Mouse (Mus musculus): Measurements from ENCODE around the gene Slc12a6. TPM values are rescaled to one million over a fixed set of nuclear protein-coding genes. Genes with fewer than 3 reads are reported as not detected.
"Not testable (repeated sequence)": the region's sequence is repeated elsewhere in the genome, so short reads cannot be mapped to it uniquely, and the experiment has no call there.

The Slc12a6 gene
- total RNA-seq, 2 experiments from 2014 or later = 26.2 to 26.4 TPM

DNA sequence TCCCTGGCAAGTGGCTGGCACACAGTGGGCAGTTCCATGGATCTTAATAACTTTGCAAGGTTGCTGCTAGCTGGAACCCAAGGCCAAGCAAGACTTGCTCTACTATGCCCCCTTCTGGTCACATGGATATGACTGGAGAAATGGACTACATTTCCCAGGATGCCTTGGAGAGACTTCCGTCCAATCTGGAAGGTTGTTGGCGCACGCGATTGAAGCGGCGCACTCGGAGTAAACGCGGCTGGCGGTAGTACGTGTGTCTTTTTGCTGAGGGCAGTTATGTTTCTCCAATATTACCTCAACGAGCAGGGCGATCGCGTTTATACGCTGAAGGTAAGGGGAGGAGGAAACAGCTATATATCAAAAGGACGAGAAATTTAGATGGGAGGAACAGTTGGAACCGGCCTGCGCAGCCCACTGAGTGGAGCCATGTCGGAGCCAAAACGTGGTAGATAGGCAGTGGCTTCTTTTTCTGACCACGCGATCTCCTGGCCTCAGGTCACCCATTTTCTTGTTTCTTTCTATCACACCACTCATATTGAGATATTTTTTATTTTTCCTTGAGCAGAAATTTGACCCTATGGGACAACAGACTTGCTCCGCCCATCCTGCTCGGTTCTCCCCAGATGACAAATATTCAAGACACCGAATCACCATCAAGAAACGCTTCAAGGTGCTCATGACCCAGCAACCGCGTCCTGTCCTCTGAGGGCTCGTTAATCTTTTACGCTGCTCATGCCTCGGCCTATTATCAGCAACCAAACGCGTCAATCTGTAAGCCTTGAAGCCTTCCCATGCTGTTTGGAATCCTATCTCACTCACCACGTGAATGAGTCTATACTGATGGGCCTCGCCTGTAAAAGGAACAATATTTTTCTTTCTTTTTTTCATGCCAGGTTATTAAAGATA is 3.6 kb upstream of the Slc12a6 start, which contains the start of gene Nop10:
Gene Nop10 (plus strand): TSS at position 179 of the 906 bp plus-strand sequence.
- DNase-seq (ENCODE audit: low spot score) = peak; percentile 87

DNA sequence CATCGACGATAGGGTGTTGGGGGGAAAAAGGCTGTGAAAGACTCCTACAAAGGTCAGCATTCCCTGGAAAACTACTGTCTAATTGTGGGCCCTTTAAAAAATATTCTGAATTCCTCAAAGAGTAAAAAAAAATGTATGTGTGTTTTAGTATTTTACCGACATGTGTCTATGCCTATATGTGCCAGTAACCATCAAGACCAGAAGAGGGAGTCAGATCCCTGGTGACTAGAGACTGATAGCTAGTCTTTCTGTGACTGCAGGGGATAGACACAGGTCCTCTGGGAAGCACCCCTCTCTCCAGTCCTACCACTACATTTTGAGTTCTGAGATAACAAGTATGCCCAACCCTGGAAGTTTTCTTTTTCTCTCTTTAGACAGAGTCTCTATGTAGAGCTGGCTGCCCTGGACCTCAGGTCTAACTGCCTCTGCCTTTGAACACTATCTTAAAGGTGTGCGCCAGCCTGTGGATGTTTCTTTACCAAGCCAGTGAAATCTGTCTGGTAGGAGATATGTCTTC is 2.8 kb upstream of the Slc12a6 start:
- no peak for DNase-seq (ENCODE audit: low spot score)

DNA sequence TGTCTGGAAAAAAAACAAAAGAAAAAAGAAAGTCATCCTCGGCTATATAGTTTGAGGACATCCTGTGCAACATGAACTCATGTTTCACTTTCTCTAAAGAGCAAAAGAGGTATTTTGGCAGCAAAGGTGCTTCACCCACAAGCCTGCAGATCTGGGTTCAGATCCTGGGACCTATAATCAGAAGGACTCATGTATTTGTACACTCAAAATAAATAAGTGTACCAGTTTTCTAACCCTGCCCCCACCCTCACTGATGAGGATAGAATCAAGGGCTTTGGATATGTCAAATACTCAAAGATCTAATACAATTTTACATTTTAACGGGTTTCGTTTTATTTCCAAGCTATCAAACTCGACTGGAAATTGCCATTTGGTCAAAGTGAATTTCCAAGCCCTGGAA is 1.3 kb upstream of the Slc12a6 start:
- DNase-seq (ENCODE audit: low spot score) = no peak

DNA sequence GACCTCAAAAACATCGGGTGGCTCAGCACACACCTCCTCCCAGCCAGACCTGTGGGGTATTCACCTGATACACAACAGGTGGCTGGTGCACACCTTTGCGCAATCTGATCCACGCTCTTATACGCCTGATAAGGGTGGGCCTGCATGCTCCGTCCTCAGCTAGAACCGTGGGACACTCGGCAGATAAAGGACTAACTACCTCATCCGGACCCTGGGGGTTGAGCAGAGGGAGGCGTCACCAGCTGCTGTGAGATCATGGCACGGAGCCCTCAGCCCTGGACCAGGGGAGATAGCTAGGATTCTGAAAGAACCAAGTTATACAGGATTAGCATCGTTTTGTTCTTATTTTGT is 592 bp downstream of the Slc12a6 start, which contains the start of gene Gm21985:
Gene Gm21985 (plus strand): TSS at position 73 of the 351 bp plus-strand sequence.
- DNase-seq (ENCODE audit: low spot score) = peak; percentile 58

DNA sequence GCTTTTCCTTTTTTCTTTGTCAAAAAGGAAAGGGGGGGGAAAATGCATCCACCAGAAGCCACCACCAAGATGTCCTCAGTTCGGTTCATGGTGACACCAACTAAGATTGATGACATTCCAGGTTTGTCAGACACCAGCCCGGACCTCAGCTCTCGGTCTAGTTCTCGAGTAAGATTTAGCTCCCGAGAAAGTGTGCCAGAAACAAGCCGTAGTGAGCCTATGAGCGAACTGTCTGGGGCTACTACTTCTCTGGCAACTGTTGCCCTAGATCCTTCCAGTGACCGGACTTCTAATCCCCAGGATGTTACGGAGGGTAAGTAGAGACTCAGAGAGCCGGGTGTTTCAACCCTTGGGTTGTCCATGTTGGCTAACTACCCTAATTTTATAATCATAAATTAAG is 1.2 kb downstream of the Slc12a6 start:
- peak; percentile 59 for DNase-seq (ENCODE audit: low spot score)

DNA sequence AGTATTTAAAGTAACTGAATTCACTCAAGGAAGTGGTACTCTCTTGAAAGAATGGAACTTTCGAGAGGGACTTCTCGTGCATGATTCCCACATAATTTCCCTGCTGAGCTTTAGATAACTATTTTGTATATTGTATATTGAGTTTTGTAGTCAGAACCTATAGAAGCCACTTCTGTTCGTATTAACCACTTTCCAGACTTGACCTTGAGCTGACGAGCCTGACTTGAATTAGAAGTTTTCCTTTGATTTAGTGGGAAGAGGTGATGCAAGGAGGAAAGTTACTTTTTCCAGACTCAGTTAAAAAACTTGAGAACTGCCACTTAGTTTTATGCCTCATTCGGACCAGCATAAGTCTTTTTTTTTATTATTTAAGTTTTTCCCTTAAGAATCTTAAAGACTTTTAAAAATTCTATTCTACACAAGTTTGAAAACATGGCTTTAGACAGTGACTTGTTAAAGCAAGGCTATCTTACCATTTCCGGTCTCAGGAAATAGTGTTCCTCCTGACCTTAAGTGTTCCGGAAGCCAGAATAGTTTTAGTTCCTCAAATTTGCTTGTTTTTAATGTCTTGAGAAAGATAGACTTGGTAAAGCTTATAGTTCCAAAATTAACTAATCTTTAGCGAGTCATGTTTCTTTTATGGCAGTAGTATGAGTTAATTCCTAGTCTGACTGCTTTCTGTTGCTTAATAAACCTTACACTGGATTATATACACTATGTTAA is 2.1 kb downstream of the Slc12a6 start:
- no peak for DNase-seq (ENCODE audit: low spot score)

DNA sequence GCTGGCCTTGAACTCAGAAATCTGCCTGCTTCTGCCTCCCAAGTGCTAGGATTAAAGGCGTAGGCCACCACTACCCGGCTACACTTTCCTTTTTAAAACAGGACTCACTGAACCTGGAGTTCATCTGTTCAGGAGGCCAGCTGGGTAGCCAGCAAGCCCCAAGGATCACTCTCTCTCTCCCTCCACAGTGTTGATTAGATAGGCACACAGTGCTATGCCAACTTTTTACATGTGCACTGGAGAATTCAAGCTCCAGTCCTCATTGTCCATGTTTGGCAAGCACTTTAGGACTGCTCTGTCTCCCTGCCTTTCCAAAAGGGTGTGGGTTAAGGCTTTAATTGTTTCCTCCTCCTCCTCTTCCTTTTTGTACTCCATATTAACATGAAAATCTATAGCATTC is 4.4 kb downstream of the Slc12a6 start:
- DNase-seq (ENCODE audit: low spot score) = no peak

DNA sequence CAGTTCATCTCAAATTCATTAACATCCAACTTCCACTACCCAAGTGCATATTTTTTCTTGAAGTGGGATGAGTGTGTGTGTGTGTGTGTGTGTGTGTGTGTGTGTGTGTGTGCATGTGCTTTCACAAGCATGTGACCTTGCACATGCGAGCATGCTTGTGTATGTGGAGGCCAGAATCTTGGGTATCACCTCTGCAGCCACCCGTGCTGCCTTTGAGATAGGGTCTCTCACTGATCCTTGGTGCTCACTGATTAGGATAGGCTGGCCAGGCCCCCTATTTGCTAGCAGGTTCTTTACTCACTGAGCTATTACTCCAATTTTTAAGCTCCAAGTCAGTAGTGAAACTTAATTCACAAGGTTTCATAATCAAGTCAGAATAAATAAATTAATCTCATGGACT is 7.3 kb downstream of the Slc12a6 start:
- no peak for DNase-seq (ENCODE audit: low spot score)

DNA sequence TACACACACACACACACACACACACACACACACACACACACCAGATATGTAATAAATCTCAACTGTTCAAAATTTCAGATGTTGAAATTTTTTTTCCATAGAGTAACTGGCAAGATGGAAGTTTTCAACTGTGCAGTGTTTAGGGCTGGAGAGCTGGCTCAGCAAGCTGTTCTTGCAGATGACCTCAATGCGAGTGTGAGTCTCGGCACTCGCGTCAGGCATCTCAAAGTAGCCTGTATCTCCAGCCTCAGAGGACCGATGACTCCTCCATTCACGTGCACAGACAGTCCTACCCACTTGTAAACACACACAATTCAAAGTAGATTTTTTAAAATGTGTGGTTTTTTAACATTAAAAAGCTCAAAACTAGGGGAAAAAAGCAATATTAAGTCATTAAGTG is 7.8 kb downstream of the Slc12a6 start:
- DNase-seq (ENCODE audit: low spot score) = no peak

DNA sequence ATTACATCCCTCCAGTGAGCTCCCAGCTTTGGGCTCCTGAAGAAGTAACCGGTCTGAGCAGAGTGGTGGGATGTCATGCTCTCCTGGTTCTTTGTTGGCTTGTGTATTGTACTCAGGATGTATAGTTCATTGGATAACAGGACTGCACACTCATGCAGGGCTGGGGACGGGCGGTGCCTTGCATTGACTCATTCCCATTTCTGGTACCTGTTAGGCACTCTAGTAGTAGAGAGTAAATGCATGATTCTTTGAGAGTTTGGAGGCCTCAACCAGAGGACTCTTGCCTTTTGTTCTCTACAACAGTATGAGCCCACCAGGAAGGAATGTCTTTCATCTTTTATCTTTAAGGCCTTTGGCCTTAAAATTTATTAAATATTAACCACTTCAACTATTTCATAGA is 11.2 kb downstream of the Slc12a6 start:
- no peak for DNase-seq (ENCODE audit: low spot score)

DNA sequence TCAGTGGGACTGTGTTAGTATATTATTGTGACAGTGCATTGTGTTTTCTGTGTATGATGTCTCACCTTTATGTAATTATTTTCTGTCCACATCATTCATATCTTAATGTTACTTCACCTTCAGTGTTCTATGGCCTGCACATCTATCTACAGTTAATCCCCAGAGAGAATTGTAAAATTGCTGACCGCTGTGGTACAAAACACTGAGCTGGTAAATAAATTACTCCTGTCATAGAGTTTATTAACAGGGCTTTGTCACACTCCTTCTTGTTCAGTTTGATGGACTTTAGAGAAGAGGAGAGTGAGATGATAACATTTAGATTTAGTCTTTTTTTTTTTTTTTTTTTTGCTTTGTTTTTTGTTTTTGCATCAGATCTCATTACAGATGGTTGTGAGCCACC is 17.2 kb downstream of the Slc12a6 start:
- DNase-seq (ENCODE audit: low spot score) = no peak

DNA sequence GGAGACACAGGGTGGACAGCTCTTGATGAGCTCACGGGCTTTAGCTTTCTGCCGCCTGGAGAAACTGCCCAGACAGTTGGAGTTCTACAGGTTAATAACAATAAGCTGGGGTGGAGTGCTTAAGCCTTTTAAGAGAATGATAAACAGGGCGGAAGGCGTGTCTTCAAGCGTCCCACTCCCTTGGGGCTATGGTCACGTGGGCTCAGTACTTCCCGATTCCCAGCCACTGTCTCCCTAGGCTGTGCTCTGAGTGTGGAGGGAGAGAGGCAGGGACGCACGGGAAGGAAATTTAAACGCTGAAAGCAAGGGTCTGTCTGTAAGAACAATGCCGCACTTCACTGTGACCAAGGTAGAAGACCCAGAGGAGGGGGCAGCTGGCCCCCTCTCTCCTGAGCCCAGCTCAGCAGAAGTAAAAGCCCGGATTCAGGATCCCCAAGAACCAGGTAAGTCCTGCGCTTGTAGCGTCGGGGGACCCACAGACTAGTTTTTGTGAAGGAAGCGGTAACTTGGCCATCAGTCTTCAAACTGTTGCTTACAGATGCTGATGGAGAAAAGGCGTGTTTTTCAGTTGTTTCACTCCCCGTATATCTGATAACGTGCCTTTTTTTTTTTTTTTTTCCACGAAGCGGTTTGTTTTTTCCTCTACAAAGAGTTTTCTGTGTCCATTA is 18.9 kb downstream of the Slc12a6 start:
- peak; percentile 66 for DNase-seq (ENCODE audit: low spot score)

DNA sequence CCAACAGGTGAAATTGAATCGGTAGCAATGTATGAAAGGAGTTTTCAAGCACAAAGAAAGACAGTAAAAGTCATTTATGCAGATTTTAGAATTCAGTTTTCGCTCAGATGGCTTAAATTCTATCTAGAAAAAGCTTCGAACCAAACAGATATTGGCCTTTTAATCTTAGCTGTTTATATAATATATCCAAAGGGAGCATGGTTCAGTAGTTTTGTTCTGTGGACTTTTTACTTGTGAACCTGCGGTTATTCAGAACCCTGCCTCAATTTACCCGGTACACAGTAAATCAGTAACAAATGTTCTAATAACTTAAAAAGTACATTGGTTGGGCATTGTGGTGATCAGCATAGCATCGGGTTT is 19.4 kb downstream of the Slc12a6 start:
- no peak for DNase-seq (ENCODE audit: low spot score)

DNA sequence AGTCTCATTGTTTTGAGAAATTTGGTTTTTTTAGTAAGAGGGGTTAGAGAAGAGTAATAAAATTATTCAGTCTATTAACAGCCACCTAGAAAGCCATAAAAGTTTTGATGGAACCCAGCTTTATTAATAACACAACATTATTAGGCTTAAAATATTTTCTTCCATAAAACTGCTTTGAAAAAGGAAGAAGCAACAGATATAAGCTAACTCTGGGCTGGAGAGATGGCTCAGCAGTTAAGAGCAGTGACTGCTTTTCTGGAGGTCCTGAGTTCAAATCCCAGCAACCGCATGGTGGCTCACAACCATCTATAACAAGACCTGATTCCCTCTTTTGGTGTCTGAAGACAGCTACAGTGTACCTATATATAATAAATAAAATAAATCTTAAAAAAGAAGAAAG is 20.4 kb downstream of the Slc12a6 start:
- DNase-seq (ENCODE audit: low spot score) = not testable (repeated sequence)

DNA sequence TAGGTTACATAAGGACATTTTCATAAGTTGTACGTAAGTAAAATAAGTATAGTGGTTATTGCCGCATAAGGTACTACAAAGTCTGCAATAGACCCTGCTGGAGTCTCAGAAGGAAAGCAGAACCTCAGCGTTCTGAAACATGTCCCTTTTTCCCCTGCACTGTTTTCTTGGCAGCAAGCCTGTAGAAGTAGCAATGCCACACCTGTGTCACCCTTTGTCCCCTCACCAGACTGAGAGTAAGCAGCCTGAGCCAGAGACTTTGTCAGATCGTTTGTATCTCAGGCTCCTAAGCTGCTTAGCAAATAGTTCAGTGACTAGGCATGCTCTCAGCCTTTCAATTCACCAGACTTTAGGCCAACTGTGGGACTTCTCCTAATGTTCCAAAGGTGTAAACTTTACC is 21.4 kb downstream of the Slc12a6 start:
- DNase-seq (ENCODE audit: low spot score) = no peak

DNA sequence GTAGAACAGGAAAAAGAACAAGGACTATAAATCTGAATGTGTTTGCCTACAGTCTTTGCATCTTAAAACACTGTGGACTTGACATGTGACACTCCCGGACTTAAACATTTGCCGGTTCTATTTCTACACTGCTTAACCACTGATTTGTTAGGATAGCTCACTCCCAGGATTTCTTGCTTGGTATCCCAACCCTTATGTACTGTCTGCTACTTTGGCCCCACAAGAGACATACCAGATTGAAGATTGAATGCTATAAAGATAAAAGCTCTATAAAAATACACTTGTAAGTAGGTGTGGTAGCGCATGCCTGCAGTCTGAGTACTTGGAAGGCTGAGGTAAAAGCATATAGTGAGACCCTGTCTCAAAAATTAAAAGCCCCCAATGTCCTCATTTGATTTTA is 23.9 kb downstream of the Slc12a6 start:
- DNase-seq (ENCODE audit: low spot score) = no peak

DNA sequence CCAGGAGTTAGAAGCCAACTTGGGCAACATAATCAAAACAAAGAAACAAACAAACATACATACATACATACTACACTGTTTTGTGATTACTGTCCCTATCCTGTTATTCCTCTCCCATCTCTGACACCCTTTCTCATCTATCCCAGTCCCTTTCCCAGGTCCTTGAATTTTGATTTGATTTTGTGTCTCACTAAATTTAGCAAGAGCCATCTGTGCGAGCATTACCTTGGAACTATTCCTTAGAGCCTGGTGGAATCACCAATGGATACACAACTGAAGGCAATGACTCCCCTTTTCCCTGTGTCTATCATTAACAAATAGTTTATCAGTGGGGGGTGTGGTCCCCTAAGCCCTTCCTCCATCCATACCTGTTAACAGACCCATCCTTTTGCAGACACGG is 27.2 kb downstream of the Slc12a6 start:
- no peak for DNase-seq (ENCODE audit: low spot score)

DNA sequence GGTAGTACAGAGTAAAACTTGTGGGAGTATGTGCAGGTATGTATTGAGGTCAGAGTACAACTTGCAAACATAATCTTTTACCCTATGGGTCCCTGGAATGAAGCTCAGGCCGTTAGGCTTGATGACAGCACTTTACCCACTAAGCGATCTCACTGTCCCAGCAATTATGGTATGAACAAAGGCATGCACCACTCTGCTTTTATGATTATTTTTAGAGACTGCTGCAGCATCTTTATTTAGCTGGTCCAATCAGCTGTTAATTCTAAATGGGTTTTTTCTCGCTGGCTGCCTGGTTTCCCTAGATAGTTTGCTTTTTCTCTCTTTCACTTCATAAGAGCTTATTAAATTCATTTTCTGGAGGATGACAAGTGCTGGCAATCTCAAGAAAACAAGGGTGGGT is 30.6 kb downstream of the Slc12a6 start:
- no peak for DNase-seq (ENCODE audit: low spot score)

DNA sequence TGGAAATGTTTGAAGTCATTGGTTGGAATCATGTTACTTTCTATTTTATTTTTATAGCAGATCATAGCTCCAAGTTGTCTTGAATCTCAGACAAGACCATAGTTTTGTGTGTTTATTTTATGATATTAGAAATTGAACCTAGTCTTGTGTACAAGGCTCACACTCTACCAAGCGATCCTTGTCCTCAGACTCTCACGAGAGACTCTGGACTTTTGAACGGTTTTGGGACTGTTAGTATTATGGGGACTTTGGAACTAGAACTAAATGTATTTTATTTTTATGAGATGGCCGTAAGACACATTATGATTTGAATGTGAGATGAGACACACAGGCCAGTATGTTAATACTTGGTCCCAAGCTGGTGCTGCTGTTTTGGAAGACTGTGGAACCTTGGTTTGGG is 32.6 kb downstream of the Slc12a6 start:
- DNase-seq (ENCODE audit: low spot score) = no peak

DNA sequence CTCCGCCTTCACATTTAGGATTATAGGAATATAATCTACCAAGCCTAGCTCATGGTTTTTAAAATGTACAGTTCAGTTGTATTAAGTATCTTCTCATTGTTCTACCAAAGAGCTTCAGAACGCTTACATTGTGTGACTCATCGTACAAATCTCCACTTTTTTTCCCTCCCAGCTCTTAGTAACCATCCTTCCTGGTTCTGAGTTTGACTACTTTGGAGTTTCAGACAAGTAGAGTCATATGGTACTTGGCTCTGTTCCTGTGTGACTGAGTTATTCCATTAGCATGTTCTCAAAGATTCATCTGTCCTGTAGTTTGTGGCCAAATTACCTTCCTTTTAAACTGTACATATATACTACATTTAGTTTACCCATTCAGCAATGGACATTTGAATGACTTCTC is 43.0 kb downstream of the Slc12a6 start:
- no peak for DNase-seq (ENCODE audit: low spot score)

DNA sequence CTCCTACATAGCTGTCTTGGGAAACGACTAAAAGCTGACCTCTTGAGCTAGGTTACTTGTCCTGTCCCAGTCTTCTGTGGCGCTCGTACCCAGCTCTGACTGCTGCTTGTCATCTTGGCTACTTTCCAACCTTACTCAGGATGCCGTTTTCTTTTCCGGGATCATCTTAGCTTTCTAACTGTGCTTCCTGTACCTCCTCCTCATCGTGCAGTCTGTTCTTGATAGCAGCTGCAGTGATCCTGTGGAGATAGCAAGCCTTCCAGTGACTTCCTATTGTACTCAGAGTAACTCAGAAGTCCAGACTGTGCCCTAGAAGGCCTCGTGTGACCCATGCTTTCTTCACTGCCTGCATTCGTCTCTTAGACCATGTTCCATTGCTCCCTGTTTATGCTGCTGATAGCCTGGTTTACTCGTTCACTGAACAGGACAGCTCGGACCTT is 43.6 kb downstream of the Slc12a6 start:
- no peak for DNase-seq (ENCODE audit: low spot score)

DNA sequence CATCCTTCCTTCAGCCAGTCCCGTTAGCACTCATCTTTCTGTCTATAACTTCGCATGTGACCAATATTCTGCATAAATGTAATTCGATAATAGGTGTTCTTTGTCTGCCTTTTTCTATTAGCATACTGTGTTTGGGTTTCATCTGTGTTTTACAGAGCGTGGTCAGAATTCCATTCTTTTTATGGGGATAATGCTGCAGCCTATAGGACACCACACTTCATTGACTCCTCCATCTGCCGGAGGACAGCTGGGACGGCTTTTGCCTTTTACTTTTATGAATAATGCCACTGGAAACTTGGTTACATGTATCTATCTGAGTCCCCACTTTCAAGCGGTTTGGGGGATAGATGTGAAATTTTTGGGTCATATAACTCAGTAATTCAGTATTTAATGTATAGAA is 50.0 kb downstream of the Slc12a6 start:
- DNase-seq (ENCODE audit: low spot score) = no peak

Data from gastrocnemius, adult 18-20 months (tissue).